Mouse (Mus musculus): ENCODE data around the gene Gabpb2. TPM values are rescaled to one million over a fixed set of nuclear protein-coding genes. Genes with fewer than 3 reads are reported as not detected.

The Gabpb2 gene
- total and polyA plus RNA-seq, 2 experiments from 2014 or later: 3.1 to 6.6 TPM

- no peak for TF ChIP-seq CTCF (IDR thresholded peaks at IDR 0.05; ENCODE audit: low read depth)
- no peak for TF ChIP-seq EP300 (IDR thresholded peaks at IDR 0.05; ENCODE audit: low read depth)
- ATAC-seq (ENCODE audit: insufficient read depth, low read depth): no peak
- no peak for DNase-seq (ENCODE audit: low spot score)
- Histone ChIP-seq H3K36me3 (replicated peaks; ENCODE audit: control insufficient read depth, insufficient read depth, low read length) (peaks cover 76% of the 10 kb centered on the region), H3K9me3 (replicated peaks; ENCODE audit: control insufficient read depth, low read length) (no peaks in the 10 kb centered on the region), H3K4me1 (ENCODE audit: control insufficient read depth, insufficient read depth) (no peaks in the 10 kb centered on the region), H3K27me3 (ENCODE audit: control insufficient read depth, insufficient read depth, low read length) (no peaks in the 10 kb centered on the region), H3K9ac (replicated peaks; ENCODE audit: low read depth, low read length) (no peak overlapping the region), H3K4me2 (ENCODE audit: low read depth, low read length) (no peak overlapping the region), H3K27ac (ENCODE audit: low read depth) (no peak overlapping the region), H3K4me3 (ENCODE audit: low read depth, low read length) (no peak overlapping the region)
- WGBS: 85% methylated on average over 6 of the region's 6 CpGs
Measured at GRCm38 (mm10) chr3:95186888-95187287, 30.8 kb downstream of the Gabpb2 start.

- Histone ChIP-seq H3K9me3 (replicated peaks; ENCODE audit: control insufficient read depth, low read length) (no peaks in the 10 kb centered on the region), H3K4me3 (ENCODE audit: low read depth, low read length) (no peak overlapping the region), H3K4me1 (ENCODE audit: control insufficient read depth, insufficient read depth) (no peaks in the 10 kb centered on the region), H3K27ac (ENCODE audit: low read depth) (no peak overlapping the region), H3K27me3 (ENCODE audit: control insufficient read depth, insufficient read depth, low read length) (no peaks in the 10 kb centered on the region), H3K36me3 (replicated peaks; ENCODE audit: control insufficient read depth, insufficient read depth, low read length) (peaks cover 69% of the 10 kb centered on the region), H3K4me2 (ENCODE audit: low read depth, low read length) (no peak overlapping the region), H3K9ac (replicated peaks; ENCODE audit: low read depth, low read length) (no peak overlapping the region)
- DNase-seq (ENCODE audit: low spot score): no peak
- TF ChIP-seq EP300 (IDR thresholded peaks at IDR 0.05; ENCODE audit: low read depth): no peak
- no peak for TF ChIP-seq CTCF (IDR thresholded peaks at IDR 0.05; ENCODE audit: low read depth)
- 93% methylated on average over 2 of the region's 2 CpGs for WGBS
- ATAC-seq (ENCODE audit: insufficient read depth, low read depth): no peak
Measured at GRCm38 (mm10) chr3:95186100-95186499, 31.6 kb downstream of the Gabpb2 start.

- DNase-seq (ENCODE audit: low spot score) (no peak), ATAC-seq (ENCODE audit: insufficient read depth, low read depth) (no peak)
- no peak overlapping the region for H3K9ac ChIP-seq (replicated peaks; ENCODE audit: low read depth, low read length)
- no peak overlapping the region for H3K4me2 ChIP-seq (ENCODE audit: low read depth, low read length)
- H3K9me3 ChIP-seq (replicated peaks; ENCODE audit: control insufficient read depth, low read length): no peaks in the 10 kb centered on the region
- WGBS: 83% methylated on average over 9 of the region's 9 CpGs
- TF ChIP-seq EP300 (IDR thresholded peaks at IDR 0.05; ENCODE audit: low read depth): no peak
- no peak for TF ChIP-seq CTCF (IDR thresholded peaks at IDR 0.05; ENCODE audit: low read depth)
- no peak overlapping the region for H3K27ac ChIP-seq (ENCODE audit: low read depth)
- H3K4me1 ChIP-seq (ENCODE audit: control insufficient read depth, insufficient read depth): no peaks in the 10 kb centered on the region
- no peak overlapping the region for H3K4me3 ChIP-seq (ENCODE audit: low read depth, low read length)
- peaks cover 64% of the 10 kb centered on the region for H3K36me3 ChIP-seq (replicated peaks; ENCODE audit: control insufficient read depth, insufficient read depth, low read length)
- H3K27me3 ChIP-seq (ENCODE audit: control insufficient read depth, insufficient read depth, low read length): no peaks in the 10 kb centered on the region
Measured at GRCm38 (mm10) chr3:95184796-95185577, 32.7 kb downstream of the Gabpb2 start.

GRCm38 (mm10) chr3:95181841-95182240 is 35.9 kb downstream of the Gabpb2 start:
- Histone ChIP-seq H3K36me3 (replicated peaks; ENCODE audit: control insufficient read depth, insufficient read depth, low read length) (peaks cover 33% of the 10 kb centered on the region), H3K27ac (ENCODE audit: low read depth) (no peak overlapping the region), H3K9ac (replicated peaks; ENCODE audit: low read depth, low read length) (no peak overlapping the region), H3K4me2 (ENCODE audit: low read depth, low read length) (no peak overlapping the region), H3K9me3 (replicated peaks; ENCODE audit: control insufficient read depth, low read length) (no peaks in the 10 kb centered on the region), H3K4me1 (ENCODE audit: control insufficient read depth, insufficient read depth) (no peaks in the 10 kb centered on the region), H3K27me3 (ENCODE audit: control insufficient read depth, insufficient read depth, low read length) (no peaks in the 10 kb centered on the region), H3K4me3 (ENCODE audit: low read depth, low read length) (no peak overlapping the region)
- 39% methylated on average over 1 of the region's 1 CpGs for WGBS
- TF ChIP-seq CTCF (IDR thresholded peaks at IDR 0.05; ENCODE audit: low read depth) (no peak), EP300 (IDR thresholded peaks at IDR 0.05; ENCODE audit: low read depth) (no peak)
- DNase-seq (ENCODE audit: low spot score) (no peak), ATAC-seq (ENCODE audit: insufficient read depth, low read depth) (no peak)

GRCm38 (mm10) chr3:95179890-95180289 is 37.8 kb downstream of the Gabpb2 start:
- Histone ChIP-seq H3K27ac (ENCODE audit: low read depth) (no peak overlapping the region), H3K4me1 (ENCODE audit: control insufficient read depth, insufficient read depth) (no peaks in the 10 kb centered on the region), H3K4me3 (ENCODE audit: low read depth, low read length) (no peak overlapping the region), H3K36me3 (replicated peaks; ENCODE audit: control insufficient read depth, insufficient read depth, low read length) (peaks cover 14% of the 10 kb centered on the region), H3K4me2 (ENCODE audit: low read depth, low read length) (no peak overlapping the region), H3K9ac (replicated peaks; ENCODE audit: low read depth, low read length) (no peak overlapping the region), H3K9me3 (replicated peaks; ENCODE audit: control insufficient read depth, low read length) (no peaks in the 10 kb centered on the region), H3K27me3 (ENCODE audit: control insufficient read depth, insufficient read depth, low read length) (peaks cover 4% of the 10 kb centered on the region; the same call in 1 of the 2 replicates)
- WGBS: 46% methylated on average over 3 of the region's 3 CpGs
- DNase-seq (ENCODE audit: low spot score): no peak
- TF ChIP-seq EP300 (IDR thresholded peaks at IDR 0.05; ENCODE audit: low read depth) (no peak), CTCF (IDR thresholded peaks at IDR 0.05; ENCODE audit: low read depth) (no peak)
- no peak for ATAC-seq (ENCODE audit: insufficient read depth, low read depth)
